Mouse (Mus musculus): ENCODE data around the gene Lclat1.

The Lclat1 gene

GRCm38 (mm10) chr17:73199387-73199786, 91.6 kb downstream of the Lclat1 start:
- no peak for DNase-seq (ENCODE audit: low spot score in 2 of 2)

GRCm38 (mm10) chr17:73200380-73200779, 92.6 kb downstream of the Lclat1 start:
- no peak for DNase-seq (ENCODE audit: low spot score in 2 of 2)

- DNase-seq (ENCODE audit: low spot score in 2 of 2) = no peak
Measured at GRCm38 (mm10) chr17:73203642-73204332, 96.0 kb downstream of the Lclat1 start.

GRCm38 (mm10) chr17:73210960-73211531, 103.3 kb downstream of the Lclat1 start:
- DNase-seq (ENCODE audit: low spot score in 2 of 2) = no peak

- DNase-seq (ENCODE audit: low spot score in 2 of 2) = no peak
Measured at GRCm38 (mm10) chr17:73212754-73213153, 105.0 kb downstream of the Lclat1 start.

- DNase-seq (ENCODE audit: low spot score in 2 of 2) = no peak
Measured at GRCm38 (mm10) chr17:73213187-73213586, 105.4 kb downstream of the Lclat1 start.

GRCm38 (mm10) chr17:73213677-73214076, 105.9 kb downstream of the Lclat1 start:
- DNase-seq (ENCODE audit: low spot score in 2 of 2) = no peak

GRCm38 (mm10) chr17:73217274-73217673, 109.5 kb downstream of the Lclat1 start:
- DNase-seq (ENCODE audit: low spot score in 2 of 2) = no peak

GRCm38 (mm10) chr17:73220746-73221145, 113.0 kb downstream of the Lclat1 start:
- no peak for DNase-seq (ENCODE audit: low spot score in 2 of 2)

- no peak for DNase-seq (ENCODE audit: low spot score in 2 of 2)
Measured at GRCm38 (mm10) chr17:73222077-73222476, 114.3 kb downstream of the Lclat1 start.

GRCm38 (mm10) chr17:73225442-73225841, 117.7 kb downstream of the Lclat1 start:
- no peak for DNase-seq (ENCODE audit: low spot score in 2 of 2)

GRCm38 (mm10) chr17:73225996-73226395, 118.2 kb downstream of the Lclat1 start:
- no peak for DNase-seq (ENCODE audit: low spot score in 2 of 2)

- no peak for DNase-seq (ENCODE audit: low spot score in 2 of 2)
Measured at GRCm38 (mm10) chr17:73226595-73226994, 118.8 kb downstream of the Lclat1 start.

- no peak for DNase-seq (ENCODE audit: low spot score in 2 of 2)
Measured at GRCm38 (mm10) chr17:73227361-73227760, 119.6 kb downstream of the Lclat1 start.

- no peak for DNase-seq (ENCODE audit: low spot score in 2 of 2)
Measured at GRCm38 (mm10) chr17:73229445-73230155, 121.8 kb downstream of the Lclat1 start.

- DNase-seq (ENCODE audit: low spot score in 2 of 2) = no peak
Measured at GRCm38 (mm10) chr17:73230340-73230989, 122.7 kb downstream of the Lclat1 start.

GRCm38 (mm10) chr17:73231337-73231736, 123.6 kb downstream of the Lclat1 start:
- DNase-seq (ENCODE audit: low spot score in 2 of 2) = no peak

- DNase-seq (ENCODE audit: low spot score in 2 of 2) = no peak
Measured at GRCm38 (mm10) chr17:73232593-73232992, 124.8 kb downstream of the Lclat1 start.

GRCm38 (mm10) chr17:73233975-73234374, 126.2 kb downstream of the Lclat1 start:
- DNase-seq (ENCODE audit: low spot score in 2 of 2) = no peak

- DNase-seq (ENCODE audit: low spot score in 2 of 2) = no peak
Measured at GRCm38 (mm10) chr17:73237178-73237853, 129.5 kb downstream of the Lclat1 start.

GRCm38 (mm10) chr17:73238501-73238900, 130.7 kb downstream of the Lclat1 start:
- DNase-seq (ENCODE audit: low spot score in 2 of 2) = no peak
